Mouse (Mus musculus) erythroblast, embryonic 14.5 days (primary cell): ENCODE results near the gene Apoa1. TPM values are rescaled to one million over a fixed set of nuclear protein-coding genes. Genes with fewer than 3 reads are reported as not detected.

Experiments
- H3K27me3 ChIP-seq: 2 replicates; pipeline ENCODE4 v1.6.1; 2012; ENCODE audit warnings: inconsistent platforms; ENCODE audit not compliant: control insufficient read depth
- H3K36me3 ChIP-seq: 2 replicates; pipeline ENCODE4 v1.6.1; 2012; ENCODE audit warnings: mild to moderate bottlenecking, inconsistent platforms; ENCODE audit not compliant: control insufficient read depth
- H3K4me1 ChIP-seq: 2 replicates; pipeline ENCODE4 v1.6.1; 2012; ENCODE audit warnings: inconsistent platforms; ENCODE audit not compliant: control insufficient read depth
- H3K4me3 ChIP-seq: replicated peaks from 2 replicates; pipeline ENCODE3; 2012; ENCODE audit warnings: moderate library complexity, mild to moderate bottlenecking, inconsistent platforms
- H3K9me3 ChIP-seq: 2 replicates; pipeline ENCODE4 v1.6.1; 2012; ENCODE audit warnings: low read length, inconsistent platforms, mixed read lengths; ENCODE audit not compliant: control insufficient read depth
- GATA1 ChIP-seq: IDR thresholded peaks from 2 replicates; pipeline ENCODE4 v1.6.1; 2012; ENCODE audit warnings: low read length, inconsistent platforms, mixed read lengths
- TAL1 ChIP-seq: IDR thresholded peaks from 3 replicates; pipeline ENCODE4 v1.6.1; 2012; ENCODE audit warnings: low read length, inconsistent platforms, mixed read lengths
- polyA plus RNA-seq: library from polyadenylated mRNA; stranded (reverse); fragments of >175 nt; gene quantifications from 2 replicates; pipeline ENCODE4 v1.2.3, GENCODE M21; 2012

Apoa1 gene
- polyA plus RNA-seq, 1 experiment, result 5.9 TPM

DNA sequence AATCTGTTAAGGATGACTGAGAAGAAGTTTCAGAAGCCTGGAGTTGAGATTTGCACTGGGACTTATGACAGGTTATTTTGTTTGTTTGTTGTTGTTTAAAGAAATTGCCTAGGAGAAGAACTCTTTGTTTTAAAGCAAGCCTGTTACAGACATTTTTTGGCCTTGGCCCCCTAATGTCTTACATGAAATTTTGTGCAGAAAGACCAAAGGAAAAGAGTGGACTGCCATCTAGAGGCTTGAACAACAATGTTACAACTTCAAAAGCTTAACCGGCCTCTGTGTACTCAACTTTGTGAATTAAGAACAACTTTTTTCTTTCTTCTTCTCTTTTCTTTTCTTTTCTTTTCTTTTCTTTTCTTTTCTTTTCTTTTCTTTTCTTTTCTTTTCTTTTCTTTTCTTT lies 36.7 kb upstream of the Apoa1 start:
- TF ChIP-seq GATA1, result no peak
- TF ChIP-seq TAL1, result no peak
- no peak overlapping the region for H3K4me3 ChIP-seq
- no peaks in the 10 kb centered on the region for H3K27me3 ChIP-seq
- H3K9me3 ChIP-seq, result no peaks in the 10 kb centered on the region
- peaks cover 11% of the 10 kb centered on the region for H3K36me3 ChIP-seq
- H3K4me1 ChIP-seq, result no peaks in the 10 kb centered on the region; the same call in 1 of the 2 replicates

DNA sequence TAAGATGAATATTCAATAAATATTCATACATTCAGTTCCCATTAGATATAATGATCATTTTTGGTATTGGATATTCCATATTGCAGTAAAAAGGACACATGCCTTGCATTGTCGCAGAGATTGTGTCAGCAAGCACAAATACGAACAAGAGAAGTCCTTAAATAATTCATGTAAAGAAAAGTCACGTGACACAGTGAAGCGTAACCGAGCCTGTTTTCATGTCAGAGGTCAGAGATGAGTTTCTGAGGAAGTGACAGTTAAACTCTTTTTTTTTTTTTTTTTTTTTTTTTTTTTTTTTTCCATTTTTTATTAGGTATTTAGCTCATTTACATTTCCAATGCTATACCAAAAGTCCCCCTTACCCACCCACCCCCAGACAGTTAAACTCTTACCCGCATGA lies 35.7 kb upstream of the Apoa1 start:
- no peak overlapping the region for H3K4me3 ChIP-seq
- H3K36me3 ChIP-seq, result peaks cover 11% of the 10 kb centered on the region
- H3K27me3 ChIP-seq, result no peaks in the 10 kb centered on the region
- H3K4me1 ChIP-seq, result peaks cover 2% of the 10 kb centered on the region
- TF ChIP-seq TAL1 (no peak), GATA1 (no peak)
- H3K9me3 ChIP-seq, result no peaks in the 10 kb centered on the region

DNA sequence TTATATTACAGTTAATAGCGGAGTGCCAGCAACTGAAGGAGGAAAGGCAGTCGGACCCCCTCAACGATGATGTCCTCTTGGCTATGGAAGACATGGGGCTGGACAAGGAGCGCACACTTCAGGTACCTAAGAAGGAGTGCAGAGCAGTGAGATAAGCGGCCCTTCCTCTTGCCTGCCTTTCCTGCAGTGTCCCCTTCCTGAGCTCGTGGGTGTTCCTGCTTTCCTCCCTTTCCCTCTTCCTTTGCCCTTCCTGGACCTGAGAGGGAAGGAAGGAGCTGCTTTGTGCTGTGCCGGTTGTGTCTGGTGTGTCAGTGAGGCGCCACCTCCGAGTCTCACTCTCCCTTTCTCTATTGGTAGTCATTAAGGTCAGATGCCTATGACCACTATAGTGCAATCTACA lies 33.6 kb upstream of the Apoa1 start:
- H3K4me1 ChIP-seq, result peaks cover 2% of the 10 kb centered on the region
- peaks cover 26% of the 10 kb centered on the region for H3K36me3 ChIP-seq
- no peak overlapping the region for H3K4me3 ChIP-seq
- no peaks in the 10 kb centered on the region for H3K27me3 ChIP-seq
- H3K9me3 ChIP-seq, result no peaks in the 10 kb centered on the region
- TF ChIP-seq TAL1 (no peak), GATA1 (no peak)

DNA sequence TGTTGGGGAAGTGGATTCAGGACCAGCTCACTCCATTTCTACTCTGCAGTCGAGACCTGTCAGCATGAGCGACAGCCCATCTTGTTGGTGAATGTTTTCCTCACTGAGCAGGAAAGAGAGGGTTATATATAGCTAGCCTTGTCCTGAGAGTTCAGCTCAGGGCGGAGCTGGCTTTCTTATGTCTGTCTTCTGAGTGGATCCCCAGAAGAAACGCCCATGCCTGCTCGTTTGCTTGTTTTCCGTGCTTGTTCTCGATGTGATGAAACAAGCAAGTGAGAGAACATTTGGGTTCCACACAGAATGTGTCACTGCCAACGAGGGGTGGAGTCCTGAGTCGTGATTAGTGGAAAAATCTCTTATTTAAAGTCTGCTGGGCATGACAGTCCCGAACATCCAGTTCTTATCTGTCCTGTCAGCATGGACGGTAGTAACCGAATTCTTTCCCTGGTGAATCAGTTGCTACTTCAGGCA lies 31.6 kb upstream of the Apoa1 start:
- Histone ChIP-seq H3K4me3 (no peak overlapping the region), H3K36me3 (peaks cover 29% of the 10 kb centered on the region), H3K9me3 (no peaks in the 10 kb centered on the region), H3K4me1 (peaks cover 2% of the 10 kb centered on the region), H3K27me3 (no peaks in the 10 kb centered on the region)
- TF ChIP-seq GATA1 (no peak), TAL1 (no peak)

DNA sequence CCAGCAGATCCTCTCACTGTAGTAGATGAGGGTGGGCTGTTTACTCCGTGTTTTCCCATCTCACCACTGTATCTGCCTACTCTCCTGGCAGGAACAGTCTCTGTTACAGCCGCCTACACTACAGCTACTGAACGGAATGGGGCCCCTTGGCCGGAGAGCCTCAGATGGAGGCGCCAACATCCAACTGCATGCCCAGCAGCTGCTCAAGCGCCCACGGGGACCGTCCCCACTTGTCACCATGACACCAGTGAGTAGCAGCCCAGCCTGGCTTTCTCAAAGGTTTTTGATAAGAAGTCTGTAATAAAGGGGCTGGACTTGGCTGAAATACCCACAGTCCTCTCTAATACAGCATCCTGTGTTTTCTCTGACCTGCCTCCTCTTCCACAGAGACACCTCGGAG lies 29.9 kb upstream of the Apoa1 start:
- Histone ChIP-seq H3K4me3 (no peak overlapping the region), H3K4me1 (peaks cover 2% of the 10 kb centered on the region), H3K36me3 (peaks cover 32% of the 10 kb centered on the region), H3K9me3 (no peaks in the 10 kb centered on the region), H3K27me3 (no peaks in the 10 kb centered on the region)
- no peak for TF ChIP-seq GATA1

DNA sequence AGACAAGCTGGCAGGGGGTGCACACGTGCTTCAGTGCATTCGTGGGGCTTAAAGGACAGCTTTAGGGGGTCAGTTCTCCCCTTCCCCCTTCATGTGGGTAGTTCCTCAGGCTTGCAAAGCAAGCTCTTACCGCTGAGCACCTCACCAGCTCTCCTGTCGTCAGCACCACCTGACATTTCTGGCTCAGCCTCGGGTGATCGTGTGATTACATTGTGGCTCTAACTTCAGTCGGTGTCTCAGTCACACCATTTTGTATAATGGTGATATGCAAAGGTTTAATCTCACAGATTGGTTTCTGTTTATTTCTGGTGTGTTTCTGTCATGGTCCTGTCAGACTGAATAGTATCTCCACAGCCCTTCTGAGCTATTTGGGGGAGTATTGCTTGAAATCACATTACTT lies 29.4 kb upstream of the Apoa1 start:
- H3K4me3 ChIP-seq, result no peak overlapping the region
- H3K27me3 ChIP-seq, result no peaks in the 10 kb centered on the region
- peaks cover 33% of the 10 kb centered on the region for H3K36me3 ChIP-seq
- H3K9me3 ChIP-seq, result no peaks in the 10 kb centered on the region
- H3K4me1 ChIP-seq, result peaks cover 2% of the 10 kb centered on the region
- TF ChIP-seq GATA1 (no peak), TAL1 (no peak)

DNA sequence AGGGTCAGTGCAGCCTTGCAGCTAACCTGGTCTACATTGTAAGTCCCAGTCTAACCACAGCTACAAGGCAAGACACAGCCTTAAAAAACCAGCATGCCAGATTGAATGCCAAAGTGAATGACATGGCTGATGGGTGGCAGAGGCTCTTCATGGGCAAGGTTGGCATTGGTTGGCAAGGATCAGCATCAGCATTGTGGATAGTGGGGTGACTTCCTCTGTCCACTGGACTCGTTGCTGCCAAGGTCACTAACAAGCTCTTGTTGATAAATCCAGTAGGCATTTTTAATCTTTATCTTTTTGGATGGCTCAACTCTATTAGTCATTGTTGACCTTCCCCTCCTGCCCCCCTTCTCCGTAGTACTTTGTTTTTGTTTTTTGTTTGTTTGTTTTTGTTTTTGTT lies 28.8 kb upstream of the Apoa1 start:
- Histone ChIP-seq H3K4me1 (peaks cover 2% of the 10 kb centered on the region), H3K36me3 (peaks cover 36% of the 10 kb centered on the region), H3K4me3 (no peak overlapping the region), H3K9me3 (no peaks in the 10 kb centered on the region), H3K27me3 (no peaks in the 10 kb centered on the region)
- TF ChIP-seq TAL1 (no peak), GATA1 (no peak)

DNA sequence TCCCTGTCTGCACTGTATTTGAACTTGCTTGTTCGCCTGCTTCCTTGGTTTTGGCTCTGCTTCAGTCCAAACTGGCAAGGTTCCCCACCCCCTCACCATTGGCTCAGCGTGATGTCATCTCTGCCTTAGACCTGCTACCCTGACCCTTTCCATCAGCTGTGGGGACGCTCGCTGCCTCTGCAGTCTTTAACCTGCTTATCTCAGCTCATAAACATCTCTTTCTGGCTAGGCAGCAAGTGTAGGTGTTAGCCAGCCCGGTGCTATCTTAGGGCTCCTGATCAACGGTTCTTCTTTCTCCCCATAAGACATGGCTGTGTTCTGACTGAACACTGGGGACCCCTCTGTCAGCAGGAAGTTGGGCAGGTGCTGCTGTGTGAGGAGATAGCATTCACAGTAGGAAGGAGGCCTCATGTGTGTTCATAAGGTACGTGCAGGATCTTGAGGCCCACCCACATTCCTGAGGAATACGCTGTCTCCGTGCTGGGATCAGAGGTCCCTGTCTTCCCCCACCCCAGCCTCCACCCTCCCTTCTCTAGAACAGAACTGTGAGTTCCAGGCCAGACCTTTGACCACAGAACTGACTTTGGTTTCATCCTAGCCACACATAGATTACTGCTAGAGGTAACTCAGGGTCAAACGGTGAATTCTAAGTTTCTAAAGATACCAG lies 21.4 kb upstream of the Apoa1 start:
- H3K4me1 ChIP-seq, result peaks cover 15% of the 10 kb centered on the region
- no peaks in the 10 kb centered on the region for H3K9me3 ChIP-seq
- H3K36me3 ChIP-seq, result peaks cover 44% of the 10 kb centered on the region
- no peak overlapping the region for H3K4me3 ChIP-seq
- no peaks in the 10 kb centered on the region for H3K27me3 ChIP-seq
- TF ChIP-seq GATA1 (no peak), TAL1 (no peak)

DNA sequence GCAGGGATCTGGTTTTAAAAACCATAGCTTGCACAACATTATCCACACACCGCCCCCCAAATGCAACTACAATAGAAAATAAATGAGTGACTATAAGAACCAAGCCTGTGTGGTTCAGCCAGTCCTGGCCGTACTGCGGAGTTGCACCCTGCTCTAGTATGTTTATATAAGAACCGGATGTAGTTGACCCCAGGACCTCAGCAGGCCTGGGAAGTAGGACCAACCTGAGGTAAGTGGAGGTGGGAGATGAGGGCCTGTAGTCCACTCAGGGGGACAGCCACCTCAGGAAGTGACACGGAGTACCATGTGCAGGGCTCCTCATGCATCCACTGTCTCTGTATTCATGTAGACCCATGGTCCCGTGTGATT lies 20.9 kb upstream of the Apoa1 start:
- TF ChIP-seq GATA1 (no peak), TAL1 (no peak)
- Histone ChIP-seq H3K27me3 (no peaks in the 10 kb centered on the region), H3K36me3 (peaks cover 48% of the 10 kb centered on the region), H3K4me3 (no peak overlapping the region), H3K9me3 (no peaks in the 10 kb centered on the region), H3K4me1 (peaks cover 15% of the 10 kb centered on the region)

DNA sequence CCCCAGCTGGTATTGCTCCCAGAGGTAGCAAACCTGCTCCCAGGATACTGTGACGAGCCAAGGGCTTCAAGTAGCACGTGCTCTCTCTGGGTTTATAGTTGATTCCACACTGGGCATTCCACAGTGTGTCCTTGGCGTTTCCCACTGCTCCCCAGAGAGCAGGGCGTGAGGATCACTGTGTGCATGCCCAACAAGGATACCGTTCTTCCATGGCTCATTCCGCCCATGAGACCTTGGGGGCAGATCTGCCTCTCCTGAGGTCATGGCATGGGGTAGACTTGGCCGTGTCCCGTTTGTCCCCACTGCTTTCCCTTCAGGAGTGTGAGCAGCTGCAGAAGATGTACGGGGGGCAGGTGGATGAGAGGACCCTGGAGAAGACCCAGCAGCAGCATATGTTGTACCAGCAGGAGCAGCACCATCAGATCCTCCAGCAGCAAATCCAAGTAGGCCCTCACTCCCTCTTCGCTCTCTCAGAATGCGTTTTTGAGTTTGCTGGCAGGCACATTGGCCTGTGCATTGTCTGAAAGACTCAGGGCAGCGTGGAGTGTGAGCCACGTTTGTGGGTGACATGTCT lies 19.9 kb upstream of the Apoa1 start:
- TF ChIP-seq GATA1, result no peak
- no peak for TF ChIP-seq TAL1
- no peaks in the 10 kb centered on the region for H3K9me3 ChIP-seq
- no peak overlapping the region for H3K4me3 ChIP-seq
- no peaks in the 10 kb centered on the region for H3K27me3 ChIP-seq
- H3K4me1 ChIP-seq, result peaks cover 15% of the 10 kb centered on the region
- H3K36me3 ChIP-seq, result peaks cover 55% of the 10 kb centered on the region
